Mouse (Mus musculus) layer of hippocampus, adult 8-10 months (tissue): ENCODE results near the gene Ppara. TPM values are rescaled to one million over a fixed set of nuclear protein-coding genes. Genes with fewer than 3 reads are reported as not detected.

ENCODE experiments used
- DNase-seq, 2 experiments: peaks; one replicate each; pipeline ENCODE4 v3.0.0; 2022; ENCODE audit warnings: low spot score in 2 of 2
- total RNA-seq, 4 experiments: library from RNA; stranded (reverse); gene quantifications; 2 replicates each; pipeline ENCODE4 v1.2.4; 2022

Gene Ppara
- total RNA-seq = 1 to 10 TPM; 2.8 to 5.1 (median 4.2) TPM

- no peak for DNase-seq
Measured at GRCm38 (mm10) chr15:85734571-85735033, at the start of gene Ppara. TSS of gene Ppara (plus strand) at chr15:85734983.

- DNase-seq = peak; percentile 70 to 84
Measured at GRCm38 (mm10) chr15:85686641-85687395, 48.0 kb upstream of the Ppara start.

- DNase-seq = no peak
Measured at GRCm38 (mm10) chr15:85687630-85688410, 47.0 kb upstream of the Ppara start.

DNA sequence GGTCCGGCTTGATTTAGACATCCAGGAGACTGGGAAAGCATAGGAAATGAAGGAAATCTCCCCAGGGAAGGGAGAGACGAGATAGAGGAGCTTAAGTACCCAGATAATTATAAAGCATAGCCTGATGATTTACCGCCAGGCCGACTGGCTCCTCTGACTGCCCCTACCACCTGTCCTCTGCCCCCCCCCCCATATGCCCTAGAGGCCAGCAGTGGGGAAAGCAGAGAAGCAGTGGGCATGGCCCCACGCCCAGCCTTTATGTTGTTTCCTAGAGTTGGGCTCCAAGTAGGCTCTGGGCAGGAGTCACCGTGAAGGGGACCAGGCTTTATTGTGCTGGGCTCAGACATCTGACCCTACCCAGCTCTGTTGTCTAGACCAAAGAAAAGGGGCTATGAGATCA is 46.0 kb upstream of the Ppara start:
- no peak for DNase-seq

GRCm38 (mm10) chr15:85689523-85689922 is 45.3 kb upstream of the Ppara start:
- no peak for DNase-seq

GRCm38 (mm10) chr15:85690058-85690457 is 44.7 kb upstream of the Ppara start:
- no peak for DNase-seq

DNA sequence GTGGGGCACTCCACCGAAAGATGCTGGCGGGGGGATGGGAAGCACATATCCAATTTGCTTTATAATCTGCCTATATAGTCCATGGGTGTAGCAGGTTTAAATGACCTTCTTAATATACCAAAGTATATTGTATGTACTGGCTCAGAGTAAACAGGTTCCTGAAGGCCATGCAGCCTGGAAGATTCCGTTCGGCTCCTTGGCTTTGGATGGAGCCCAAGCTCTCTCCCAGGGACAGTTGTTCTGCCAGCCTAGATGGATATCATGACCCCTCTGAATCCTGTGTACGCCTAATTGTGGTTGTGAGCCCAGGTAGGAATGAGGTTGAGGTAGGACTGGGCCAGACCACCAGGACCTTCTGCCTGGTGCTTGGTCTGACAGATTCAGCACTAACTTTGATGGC is 43.9 kb upstream of the Ppara start:
- no peak for DNase-seq

GRCm38 (mm10) chr15:85693115-85693514 is 41.7 kb upstream of the Ppara start:
- no peak for DNase-seq

- no peak for DNase-seq
Measured at GRCm38 (mm10) chr15:85693819-85694218, 41.0 kb upstream of the Ppara start.

- DNase-seq = no peak
Measured at GRCm38 (mm10) chr15:85694379-85694778, 40.4 kb upstream of the Ppara start.

- DNase-seq = no peak
Measured at GRCm38 (mm10) chr15:85695304-85695703, 39.5 kb upstream of the Ppara start.

DNA sequence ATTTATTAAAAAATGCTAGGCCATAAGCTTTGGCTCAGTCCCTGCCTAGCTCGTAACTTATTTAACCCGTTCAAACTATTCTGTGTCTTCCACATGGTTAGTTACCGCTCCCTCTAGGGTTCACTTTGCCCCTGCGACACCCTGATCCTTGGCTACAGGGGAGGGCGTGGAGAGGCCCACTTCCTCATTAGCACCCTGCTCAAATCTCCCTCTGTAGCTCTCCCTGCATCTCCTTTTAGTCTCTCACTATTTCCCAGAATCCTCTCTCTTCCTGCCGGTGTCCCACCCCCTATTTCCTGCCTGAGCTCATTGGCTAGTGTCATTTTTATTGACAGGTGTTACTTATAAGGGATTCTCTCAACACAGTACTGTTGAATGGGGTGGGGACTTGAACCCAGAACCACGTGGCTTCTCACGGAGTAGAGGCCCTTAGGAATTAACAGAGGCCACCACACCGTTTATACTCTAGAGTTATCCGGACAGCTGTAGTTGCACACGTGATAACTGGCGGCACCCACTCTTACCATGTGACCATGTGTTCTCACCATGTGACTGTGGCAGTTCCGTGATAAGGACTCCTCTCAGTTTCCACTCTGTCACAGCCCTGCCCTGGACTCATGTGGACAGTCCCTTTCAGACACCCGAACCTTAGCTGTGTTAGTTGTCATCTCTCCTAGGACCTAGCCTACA is 36.3 kb upstream of the Ppara start:
- DNase-seq = no peak

DNA sequence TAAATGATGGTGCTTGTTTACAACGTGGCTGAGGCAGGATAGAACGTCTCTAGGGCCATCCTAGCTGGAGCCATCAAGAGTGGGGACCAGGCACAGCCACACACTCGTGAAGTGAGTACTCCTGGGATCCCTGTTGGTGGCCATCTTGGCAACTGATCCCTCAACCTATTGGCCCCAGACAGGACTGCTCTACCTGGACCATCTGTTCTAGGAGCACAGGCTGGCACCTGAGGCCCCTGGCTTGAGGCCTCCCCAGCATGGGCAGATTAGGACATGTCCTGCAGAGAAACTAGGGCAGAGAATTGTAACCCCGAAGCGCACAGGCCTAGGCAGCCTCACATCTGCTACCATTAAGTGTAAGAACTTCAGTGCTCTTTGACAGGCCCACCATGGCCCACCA is 35.3 kb upstream of the Ppara start:
- no peak for DNase-seq

GRCm38 (mm10) chr15:85699862-85700501 is 34.8 kb upstream of the Ppara start:
- DNase-seq = no peak

GRCm38 (mm10) chr15:85700716-85701115 is 34.1 kb upstream of the Ppara start:
- no peak for DNase-seq

DNA sequence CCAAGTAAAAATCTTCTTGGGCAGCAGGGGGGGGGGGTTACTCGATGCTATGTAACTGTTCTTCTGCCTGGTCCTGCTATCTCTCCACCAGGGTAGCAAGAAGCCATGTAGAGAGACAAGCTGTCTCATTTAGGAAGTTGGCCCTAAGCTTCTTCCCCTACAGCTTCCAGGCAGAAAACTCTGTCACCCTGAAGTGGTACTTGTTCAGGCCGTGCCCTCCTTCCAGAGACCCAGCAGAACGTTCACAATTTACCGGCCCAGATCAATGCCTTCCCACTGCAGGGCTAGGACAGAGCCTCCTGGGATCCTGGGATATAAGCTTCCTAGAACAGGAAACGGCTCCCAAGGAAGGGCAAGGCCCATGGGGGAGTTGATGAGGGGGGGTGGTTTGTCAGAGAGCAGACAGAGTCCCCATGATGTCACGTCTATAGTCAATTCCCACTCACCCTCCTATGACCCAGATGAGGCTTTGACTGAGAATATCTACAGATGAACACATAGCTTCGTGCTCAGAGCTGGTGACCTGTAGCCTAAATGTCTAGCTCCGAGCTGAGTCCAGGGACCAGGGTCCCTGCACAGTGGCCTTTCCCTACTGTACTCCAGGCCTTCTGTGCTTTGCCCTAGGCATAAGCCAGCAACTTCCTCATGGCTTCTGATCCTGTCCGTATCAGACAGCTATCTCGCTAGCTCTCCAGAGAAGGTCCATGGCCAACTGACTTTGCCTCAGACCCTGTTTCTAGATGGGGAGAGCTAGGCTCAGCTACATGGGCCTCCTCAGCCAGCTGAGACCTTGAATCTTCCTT is 33.5 kb upstream of the Ppara start:
- no peak for DNase-seq

DNA sequence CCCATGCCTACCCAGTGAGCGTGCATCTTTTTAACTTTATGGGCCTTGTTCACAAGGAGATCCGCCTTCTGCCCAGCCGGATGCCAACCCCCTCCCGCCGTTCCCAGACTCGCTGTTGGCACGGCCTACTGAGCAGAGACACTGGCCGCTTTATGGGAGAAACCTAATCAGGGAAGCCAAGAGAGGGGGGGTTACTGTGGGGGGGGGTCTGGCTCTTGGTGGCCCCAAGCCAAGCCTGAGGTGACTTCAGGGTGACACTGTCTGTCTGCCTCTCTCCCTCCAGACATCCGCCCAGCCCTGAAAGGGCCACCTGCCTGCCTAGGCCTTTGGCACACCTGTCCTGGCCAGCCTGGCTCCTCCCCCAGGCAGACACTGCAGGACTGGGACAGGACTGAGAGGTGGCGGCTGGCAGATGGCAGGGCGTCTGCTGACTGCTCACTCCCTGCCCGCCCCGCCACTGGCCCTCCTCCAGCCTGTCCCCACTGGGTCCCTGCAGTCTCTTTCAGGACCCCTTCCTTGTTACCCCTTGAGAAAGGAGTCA is 32.3 kb upstream of the Ppara start:
- peak; percentile 68 to 80 for DNase-seq

GRCm38 (mm10) chr15:85703194-85703641 is 31.6 kb upstream of the Ppara start:
- no peak for DNase-seq

DNA sequence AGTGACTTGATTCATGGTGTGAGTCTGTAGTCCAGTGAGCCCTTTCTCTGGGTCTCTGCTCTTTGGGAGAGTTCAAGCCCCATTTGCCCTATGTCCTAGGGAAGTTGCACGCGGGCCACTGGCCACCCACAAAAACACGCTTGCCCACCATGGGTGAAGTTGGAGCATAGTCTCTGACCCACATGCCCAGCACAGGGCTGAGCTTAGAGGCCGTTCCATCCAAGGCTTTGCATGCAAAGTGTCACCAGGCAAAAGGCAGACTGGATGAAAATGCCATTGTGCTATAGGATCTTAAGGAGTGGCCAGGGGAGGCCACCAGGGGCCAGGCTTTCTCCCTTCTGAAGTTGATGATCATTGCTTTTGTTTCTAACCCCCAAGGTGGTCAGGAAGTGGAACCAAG is 30.9 kb upstream of the Ppara start:
- no peak for DNase-seq

DNA sequence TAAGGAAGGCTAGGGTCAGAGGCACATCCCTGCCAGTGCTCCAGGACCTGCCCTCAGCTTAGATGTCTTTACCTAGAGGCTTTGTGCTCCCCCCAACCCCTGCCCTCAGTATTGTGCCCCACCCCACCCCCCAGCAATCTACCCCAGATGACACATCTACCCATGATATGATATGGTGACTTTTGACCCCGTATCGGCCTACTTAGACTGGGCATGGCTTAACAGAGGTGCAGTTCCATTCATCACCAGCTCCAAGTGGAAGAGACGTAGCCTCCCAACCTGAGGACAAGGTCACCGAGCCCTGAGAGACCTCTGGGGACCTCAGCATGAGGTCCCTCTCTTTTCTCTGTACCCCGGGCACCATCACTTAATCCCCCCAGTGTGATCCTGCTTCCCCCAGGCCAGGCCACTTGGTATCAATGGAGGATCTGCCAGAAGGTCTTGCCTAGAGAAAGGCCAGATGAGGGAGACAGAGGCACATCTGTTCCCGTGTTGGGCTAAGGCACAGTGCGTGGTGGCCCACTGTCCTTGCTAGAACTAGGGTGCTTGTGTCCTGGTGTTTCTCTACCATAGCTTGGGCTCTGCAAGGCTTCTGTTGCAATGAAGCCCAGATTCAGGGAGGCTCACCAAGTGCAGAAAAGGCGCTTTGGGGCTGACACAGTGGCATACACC is 30.3 kb upstream of the Ppara start:
- no peak for DNase-seq
